Mouse (Mus musculus) ZHBTc4 (cell line): ENCODE results near the gene Fmc1.
A peak's percentile ranks its signal among the peaks of the same experiment; 100 is the strongest.
"Not testable (repeated sequence)": the region's sequence is repeated elsewhere in the genome, so short reads cannot be mapped to it uniquely, and the experiment has no call there.

Experiments used
- DNase-seq: peaks from one replicate; pipeline ENCODE4 v3.0.0-alpha.2; 2011; ENCODE audit warnings: low read depth, low spot score

Fmc1 gene

DNA sequence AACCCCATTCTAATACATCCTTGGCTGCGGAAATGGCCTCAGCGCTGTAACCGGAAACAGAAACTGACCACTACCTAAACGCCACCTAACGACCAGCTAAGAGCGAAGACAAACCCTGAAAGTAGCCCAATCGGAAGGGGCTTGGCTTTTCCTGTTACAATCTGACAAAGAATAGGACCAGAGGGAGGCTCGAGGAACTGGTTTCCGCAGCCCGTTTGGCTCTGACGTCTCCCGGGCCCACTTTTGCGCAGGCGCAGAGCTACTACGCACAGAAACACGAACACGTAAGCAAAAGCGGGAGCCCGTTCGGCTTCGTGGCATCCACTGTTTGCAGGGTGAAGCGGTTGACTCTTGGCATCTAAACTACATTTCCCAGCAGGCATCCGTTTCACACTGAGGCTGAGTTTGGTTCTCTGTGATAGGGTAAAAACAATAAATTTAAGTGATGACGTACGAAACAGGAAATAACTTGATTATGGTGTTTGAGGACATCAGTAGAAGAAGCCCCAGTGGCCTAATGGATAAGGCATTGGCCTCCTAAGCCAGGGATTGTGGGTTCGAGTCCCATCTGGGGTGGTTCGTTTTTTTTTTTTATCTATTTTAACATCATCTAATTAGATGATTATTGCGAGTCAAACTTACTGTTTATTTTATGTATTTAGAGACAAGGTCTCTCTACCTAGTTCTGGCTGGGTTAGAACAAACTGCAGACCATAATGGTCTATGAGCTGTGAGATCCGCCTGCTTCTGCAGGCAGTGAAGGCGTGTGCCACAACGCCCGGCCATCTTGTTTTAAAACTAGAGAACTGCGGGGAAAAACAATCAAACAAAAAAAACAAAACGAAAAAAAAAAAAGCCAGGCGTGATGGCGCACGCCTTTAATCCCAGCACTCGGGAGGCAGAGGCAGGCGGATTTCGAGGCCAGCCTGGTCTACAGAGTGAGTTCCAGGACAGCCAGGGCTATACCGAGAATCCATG, at the start of gene Fmc1:
TSS of gene Fmc1 (plus strand) at position 75 of the 978 bp plus-strand sequence.
- DNase-seq: peak; percentile 99

DNA sequence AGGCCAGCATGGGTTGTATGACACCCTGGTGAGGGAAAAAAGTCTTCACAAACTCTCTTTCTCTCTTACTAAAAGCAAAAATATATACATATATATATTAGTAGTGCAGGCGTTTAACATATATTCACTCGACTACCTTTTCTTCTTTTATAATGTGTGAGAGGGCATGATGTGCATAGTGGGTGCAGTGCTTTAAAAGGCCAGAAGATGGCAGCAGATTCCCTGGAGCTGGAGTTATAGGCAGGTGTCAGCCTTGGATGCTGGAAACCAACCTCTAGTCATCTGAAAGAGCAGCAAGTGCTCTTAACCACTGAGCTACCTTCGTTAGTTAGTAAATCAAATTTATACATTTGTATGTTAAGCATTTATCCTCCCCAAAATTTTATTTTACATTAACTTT, 40.8 kb upstream of the Fmc1 start:
- DNase-seq: peak; percentile 70

DNA sequence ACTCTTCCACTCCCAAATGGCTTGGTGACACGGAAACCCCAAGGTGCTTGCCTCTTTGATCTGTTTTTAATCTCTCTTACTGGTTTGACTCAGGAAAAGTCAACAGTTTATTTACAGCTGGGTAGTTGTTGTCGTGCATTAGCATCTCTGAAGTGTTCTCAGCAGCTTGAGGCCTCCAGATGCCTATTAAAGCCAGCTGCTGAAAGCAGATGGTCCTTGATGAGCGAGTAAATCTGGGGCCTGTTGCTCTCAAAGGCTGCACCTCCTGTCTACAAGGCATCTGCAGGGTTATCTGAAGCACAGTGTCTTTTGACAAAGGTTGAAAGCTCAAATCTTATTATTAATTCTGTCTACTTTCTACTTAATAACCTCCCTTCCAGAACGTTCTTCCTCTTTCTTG, 37.7 kb upstream of the Fmc1 start:
- DNase-seq: no peak

DNA sequence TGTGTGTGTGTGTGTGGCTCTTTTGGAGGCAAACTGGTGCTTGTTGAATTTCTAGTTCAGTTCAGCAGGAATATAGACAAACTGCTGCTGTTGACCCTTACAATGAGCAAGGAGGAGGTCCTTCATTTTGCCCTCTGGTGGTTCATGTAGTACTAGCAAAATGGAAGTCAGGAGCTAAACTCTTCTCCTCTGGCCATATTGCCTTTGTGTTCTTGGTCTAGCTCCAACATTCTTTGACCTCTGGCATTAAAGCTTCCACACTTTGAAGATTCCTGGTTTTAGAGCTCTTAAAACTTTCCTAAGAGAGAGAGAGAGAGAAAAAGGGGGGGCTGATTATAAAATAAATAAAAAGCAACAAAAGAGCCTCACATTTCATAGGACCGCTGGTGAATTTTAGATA, 21.2 kb upstream of the Fmc1 start:
- no peak for DNase-seq

DNA sequence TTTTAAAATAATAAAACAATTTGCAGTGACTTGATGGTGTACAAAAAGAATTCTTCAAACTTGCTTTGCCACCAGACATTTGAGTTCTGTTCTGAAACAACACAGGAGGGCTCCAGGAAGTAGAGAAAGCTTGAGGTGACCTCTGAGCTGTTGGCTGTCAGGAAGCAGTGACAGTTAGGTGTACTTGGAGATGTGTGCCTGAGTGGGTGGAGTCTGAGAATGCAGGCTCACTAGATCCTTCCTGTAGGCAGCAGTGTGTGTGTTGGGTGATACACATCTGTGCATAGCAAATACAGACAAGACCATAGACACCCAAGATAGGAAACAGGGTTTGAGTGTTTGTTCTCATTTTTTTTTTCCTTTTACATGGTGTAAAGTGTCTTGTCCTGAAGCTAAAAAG, 20.5 kb upstream of the Fmc1 start:
- peak; percentile 10 for DNase-seq

DNA sequence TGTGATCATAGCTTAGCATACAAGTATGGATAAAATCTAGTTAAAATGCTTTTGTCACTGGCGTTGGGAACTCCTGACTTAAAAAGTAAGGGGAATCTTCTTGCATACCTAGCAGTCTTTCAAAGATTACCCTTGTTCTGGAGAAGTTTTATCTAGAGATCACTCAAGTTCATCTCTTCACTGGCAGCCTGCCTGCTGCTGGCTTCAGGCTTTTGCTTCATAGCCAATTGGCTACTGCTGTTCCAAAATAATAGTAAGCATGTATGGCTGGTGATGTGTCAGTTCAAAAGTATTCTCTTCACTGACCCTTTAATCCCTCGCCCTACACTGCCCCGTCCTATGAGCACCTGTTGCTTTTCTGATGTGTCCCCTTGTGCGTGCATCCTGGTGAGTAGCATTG, 18.1 kb upstream of the Fmc1 start:
- DNase-seq: no peak

DNA sequence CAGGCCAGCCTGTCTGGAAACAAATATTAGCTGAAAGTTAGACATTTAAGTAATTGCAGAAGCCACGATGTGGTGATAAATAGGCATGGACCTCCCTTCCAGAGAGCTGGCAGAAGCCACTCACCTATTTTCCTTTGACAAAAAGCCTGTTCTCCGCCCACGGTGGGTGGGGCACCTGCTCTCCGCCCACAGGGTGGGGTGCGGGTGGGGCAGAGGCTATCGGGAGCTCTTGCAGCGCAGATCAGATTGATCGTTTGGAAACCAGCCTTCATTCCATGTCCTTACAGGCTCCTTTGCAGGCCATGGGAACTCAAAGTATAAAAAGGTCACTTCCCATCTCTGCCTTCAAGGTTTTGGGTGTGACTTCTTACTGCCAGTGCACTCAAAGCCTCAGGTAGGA, 9.5 kb upstream of the Fmc1 start:
- peak; percentile 67 for DNase-seq

DNA sequence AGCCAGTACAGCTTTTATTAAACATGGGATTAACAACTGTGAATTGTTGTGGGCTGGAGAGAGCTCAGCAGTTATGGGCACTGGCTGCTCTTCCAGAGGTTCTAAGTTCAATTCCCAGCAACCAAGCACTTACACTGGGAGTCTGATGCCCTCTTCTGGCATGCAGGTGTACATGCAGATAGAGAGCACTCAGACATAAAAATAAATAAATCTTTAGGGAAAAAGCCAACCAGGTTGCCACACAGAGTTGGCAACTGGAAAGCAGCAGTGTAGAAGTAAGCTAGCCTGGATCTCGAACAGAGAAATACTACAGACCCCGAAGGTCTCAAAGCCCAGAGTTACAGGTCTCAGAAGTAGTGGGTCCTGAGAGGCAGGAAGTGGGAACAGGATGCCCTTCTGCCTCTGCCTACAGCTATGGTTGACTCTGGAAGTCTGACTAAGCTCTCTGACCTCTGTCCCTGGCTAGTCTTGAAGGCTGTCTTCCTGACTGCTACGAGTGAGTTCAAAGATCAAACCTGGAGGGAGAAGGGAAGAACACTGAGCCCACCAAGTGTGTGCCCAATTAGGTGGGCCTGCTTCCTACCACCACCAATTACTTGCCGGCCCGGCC, 2.0 kb upstream of the Fmc1 start:
- peak; percentile 74 for DNase-seq

DNA sequence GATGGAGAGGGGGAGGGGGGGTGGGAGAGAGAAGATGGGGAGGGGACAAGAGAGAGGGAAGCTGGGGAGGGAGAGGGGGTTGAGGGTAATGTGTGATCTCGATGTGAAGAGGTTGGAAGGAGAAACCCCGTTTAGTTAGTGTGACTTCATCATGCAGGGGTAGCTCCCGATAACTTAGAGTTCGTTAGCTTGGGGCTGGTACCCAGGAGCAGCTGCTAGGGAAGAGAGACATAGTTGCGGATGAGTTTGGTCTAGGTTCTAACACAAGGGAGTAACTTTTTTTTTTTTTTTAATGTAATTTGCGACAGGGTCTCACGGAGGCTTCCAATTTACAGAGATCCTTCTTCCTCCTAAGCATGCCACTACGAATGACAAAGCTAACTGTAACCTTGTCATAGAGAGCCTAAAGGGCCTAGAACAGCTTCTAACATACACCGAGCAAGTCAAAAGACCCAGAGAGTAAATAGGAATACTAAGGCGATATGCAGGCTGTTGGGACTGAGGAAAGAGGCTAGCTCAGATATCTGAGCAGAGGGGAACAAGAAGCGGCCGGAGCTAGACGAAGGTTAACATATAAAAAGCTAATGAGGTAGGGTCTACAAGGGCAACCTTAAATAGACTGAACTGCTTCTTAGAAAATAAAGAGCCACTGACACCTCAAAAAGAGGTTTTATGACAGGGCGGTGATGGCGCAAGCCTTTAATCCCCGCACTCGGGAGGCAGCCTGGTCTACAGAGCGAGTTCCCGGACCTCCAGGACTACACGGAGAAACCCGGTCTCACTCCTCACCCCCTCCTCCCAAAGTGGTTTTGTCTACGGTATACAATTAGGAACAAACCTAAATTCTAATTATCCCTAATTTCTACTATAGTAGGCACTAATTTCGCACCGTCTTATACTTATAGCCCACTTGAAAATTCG, 542 bp upstream of the Fmc1 start:
- DNase-seq: no peak

DNA sequence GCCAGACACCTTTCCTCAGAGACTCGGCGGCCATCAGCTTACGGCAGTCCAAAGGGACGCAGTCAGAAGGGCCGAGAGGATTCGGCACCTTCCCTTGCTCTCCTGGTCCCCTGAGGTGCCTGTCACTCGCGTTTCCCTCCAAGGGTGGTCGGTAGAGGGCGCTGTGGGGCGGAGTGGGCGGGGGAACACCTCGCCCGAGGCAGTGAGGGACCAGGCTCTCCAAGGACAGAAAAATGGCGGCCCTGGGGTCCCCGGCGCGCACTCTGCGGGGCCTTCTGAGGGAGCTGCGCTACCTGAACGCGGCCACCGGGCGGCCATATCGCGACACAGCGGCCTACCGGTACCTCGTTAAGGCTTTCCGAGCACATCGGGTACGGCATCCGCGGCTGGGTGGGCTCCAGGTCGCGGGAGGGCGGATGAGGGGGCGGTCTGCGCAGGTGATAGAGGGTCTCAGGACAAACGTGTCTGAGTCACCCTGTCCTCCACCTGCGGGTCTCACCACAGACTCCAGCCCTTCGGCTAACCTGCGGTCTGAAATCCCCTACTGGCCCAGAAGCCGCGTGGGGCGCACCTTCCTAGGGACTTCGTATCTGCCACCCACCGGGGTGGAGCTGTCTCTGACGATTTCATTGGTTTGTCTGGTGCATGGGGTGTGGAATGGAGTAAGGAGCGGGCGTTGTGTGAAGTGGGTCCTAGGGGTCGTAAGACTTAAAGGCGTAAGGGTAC, 1.5 kb downstream of the Fmc1 start:
- DNase-seq: peak; percentile 98

DNA sequence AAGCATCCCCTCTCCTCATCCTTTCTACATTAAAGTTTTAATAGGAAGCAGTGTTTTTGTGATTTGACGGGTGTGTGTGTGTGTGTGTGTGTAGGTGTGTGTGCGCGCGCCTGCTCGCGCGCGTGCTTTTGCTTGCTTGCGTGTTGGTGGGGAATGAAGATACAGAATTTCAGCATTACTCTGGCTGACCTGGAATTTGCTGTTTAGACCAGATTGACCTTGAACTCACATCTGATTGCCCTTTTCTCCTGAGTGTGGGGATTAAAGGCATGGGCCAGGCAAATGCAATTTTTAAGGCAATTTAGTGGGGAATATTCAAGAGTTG, 2.0 kb downstream of the Fmc1 start:
- DNase-seq: no peak

DNA sequence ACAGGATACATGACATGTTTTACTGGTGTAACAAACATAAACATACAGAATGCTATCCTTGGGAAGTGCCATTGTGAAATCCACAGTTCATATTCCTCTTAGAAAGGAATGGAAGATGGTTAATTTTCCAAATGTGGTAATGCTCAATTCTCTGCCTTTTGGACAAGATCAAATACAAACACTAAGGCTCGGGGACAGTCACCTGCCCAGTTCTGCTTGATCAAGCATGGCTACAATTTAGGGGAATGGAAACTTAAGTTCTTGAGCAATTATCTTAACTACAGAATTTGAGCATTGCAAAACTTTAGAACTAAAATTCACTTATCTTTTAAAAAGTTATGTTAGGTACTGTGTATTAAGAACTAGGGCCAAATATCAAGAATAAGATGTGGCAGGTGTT, 2.5 kb downstream of the Fmc1 start:
- no peak for DNase-seq

DNA sequence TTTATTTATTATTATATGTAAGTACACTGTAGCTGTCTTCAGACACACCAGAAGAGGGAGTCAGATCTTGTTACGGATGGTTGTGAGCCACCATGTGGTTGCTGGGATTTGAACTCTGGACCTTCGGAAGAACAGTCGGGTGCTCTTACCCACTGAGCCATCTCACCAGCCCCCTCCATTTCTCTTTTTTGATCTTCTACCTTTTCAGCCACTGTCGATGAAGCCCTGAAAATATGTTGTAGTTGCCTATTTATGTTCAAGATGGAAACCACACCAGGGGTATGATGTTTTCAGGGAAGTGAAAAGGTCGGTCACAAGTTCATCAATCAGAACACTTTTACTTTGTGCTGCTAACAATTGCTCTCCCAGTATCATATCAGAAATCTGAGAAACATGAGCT, 10.8 kb downstream of the Fmc1 start:
- DNase-seq: not testable (repeated sequence)

DNA sequence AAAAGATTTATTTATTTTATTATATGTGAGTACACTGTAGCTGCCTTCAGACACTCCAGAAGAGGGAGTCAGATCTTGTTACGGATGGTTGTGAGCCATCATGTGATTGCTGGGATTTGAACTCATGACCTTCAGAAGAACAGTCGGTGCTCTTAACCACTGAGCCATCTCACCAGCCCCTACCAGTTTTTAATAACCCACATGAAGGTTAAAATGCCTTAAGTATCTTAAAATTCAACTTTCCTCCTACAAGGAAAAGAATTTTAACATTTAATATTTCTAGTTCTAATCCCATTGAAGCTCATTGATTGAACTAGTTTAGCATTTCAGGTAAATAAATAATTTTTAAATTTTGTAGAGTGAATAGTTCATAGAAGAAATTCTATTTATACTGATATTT, 13.7 kb downstream of the Fmc1 start:
- not testable (repeated sequence) for DNase-seq

DNA sequence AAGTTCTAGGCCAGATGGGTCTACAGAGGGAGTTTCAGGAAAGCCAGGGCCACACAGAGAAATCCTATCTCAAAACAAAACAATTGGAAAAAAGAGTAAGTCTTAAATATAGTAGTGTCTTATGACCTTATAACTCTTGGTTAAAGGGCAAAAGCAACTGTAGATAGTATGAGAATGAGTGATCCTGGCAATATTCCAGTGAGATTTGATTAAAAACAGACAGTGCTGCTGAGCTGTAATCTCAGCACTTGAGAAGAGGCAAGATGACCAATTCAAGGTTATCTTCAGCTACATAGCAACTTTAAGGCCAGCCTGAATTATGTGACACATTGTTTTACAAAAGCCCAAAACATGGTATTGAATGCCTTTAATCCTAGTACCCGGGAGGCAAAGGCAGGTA, 14.4 kb downstream of the Fmc1 start:
- no peak for DNase-seq

DNA sequence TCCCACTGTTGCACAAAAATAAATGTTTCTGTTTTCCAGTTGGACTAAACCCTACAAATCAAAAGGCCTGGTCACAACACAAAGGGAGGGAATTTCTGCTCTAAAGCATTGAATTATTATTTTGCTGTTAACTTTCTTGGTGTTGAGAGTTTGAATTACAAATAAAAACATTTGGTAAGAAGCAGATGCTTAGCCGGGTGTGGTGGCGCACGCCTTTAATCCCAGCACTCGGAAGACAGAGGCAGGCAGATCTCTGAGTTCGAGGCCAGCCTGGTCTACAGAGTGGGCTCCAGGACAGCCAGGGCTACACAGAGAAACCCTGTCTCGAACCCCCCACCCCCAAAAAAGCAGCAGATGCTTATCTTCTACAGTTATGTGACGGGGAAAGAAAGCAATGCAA, 15.3 kb downstream of the Fmc1 start:
- not testable (repeated sequence) for DNase-seq

DNA sequence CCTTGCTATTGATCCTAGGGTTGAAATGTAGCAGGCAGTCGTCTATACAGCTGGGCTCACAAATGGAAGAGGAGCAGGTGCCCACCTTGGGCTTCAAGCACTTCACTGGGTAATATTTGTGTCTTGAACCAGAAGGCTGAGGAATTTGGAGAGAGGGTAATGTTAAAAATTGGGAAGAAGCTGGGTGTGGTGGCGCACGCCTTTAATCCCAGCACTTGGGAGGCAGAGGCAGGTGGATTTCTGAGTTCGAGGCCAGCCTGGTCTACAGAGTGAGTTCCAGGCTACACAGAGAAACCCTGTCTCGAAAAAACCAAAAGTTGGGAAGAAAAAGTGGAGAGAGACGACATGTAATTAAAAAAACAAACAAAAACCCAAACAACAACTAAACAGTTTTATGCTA, 16.5 kb downstream of the Fmc1 start:
- peak; percentile 9 for DNase-seq

DNA sequence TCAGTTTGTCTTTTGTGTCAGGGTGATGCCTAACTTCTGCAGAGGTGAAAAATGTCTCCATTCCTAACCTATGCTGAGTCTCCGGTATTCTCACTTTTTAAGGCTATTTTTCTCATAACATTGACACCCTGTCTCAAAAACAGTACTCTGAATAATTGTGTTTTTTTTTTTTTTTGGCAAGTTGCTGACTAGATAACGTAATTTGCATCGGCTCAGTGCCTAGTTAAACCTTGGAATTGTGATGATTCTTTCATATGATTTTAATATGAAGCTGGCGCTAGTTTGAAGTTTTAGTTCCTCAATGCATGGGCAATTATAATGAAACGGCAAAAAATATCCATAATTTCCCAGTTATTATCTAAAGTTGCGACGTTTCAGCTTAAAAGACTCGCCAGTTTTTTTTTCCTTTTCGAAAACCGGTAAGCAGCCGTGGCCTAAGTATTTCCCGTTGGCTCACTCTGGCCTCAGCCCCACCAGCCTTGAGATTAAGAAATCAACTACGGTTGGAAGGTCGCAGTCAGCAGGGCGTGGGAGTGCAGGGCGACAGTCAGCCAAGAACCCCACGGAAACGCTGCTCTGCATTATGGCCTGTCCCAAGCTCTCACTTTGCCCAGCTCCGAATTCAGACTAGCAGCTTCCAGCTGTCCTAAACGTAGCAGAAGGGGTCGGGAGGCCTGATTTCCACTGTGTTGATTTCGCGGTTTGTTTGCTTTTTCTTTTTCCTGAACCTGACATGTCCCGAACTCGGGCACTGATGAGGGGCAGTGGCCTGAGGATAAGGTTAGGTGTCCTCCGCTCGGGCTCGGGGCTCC, 17.2 kb downstream of the Fmc1 start:
- DNase-seq: peak; percentile 71

DNA sequence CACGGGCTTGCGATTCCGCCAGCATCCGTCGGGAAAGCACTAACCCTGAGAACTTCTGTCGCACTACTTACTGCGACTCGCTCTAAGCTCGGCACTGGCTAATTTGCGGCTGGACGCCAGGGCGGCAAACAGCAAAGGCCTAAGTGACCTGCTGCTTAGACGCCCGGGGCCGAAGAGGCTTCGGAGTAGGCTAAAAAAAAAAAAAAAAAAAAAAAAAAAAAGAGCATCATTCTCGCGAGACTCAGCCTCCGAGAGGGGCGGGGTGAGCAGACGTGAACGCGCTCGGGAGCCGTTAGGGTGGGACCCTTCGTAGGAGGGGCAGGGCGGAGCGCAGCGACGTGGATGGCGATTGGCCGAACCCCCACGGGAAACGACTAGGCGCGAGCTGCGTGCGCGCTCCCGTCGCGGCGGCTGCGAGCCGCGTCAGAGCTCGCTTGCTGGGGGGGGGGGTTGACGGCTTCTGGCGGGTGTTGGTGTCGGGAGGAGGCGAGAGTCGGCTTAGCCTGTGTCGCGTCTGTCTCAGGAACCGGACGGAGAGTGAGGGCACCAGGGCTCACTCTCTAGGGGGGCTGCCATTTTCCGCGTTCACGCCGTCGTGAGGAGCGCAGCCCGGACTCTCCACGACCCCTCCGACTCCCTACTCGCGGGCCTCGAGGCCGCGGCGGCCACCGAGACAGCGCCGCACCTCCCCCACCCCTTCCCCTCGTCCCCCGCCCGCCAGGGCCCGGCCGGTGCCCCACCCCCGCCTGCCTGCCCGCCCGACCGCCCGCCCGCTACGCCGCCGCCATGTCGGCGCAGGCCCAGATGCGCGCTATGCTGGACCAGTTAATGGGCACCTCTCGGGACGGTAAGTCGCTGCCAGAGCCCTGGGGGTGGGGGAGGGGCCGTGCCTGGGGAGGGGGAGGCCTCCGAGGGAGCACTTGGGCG, 18.0 kb downstream of the Fmc1 start, which contains the start of gene Luc7l2:
TSS of gene Luc7l2 (plus strand) at position 273 of the 927 bp plus-strand sequence.
- DNase-seq: peak; percentile 99
